Mouse (Mus musculus): ENCODE data around the gene Slc36a1. TPM values are rescaled to one million over a fixed set of nuclear protein-coding genes. Genes with fewer than 3 reads are reported as not detected.

The Slc36a1 gene
- 41.1 and 41.5 TPM in 2 replicates for polyA plus RNA-seq (2012; rRNA removed)

- Histone ChIP-seq H3K27ac (ENCODE audit: insufficient read depth, low read length) (peak within 1 kb of the TSS; percentile 24), H3K27me3 (ENCODE audit: control insufficient read depth, insufficient read depth, low read length) (no peaks in the 10 kb centered on the region), H3K4me1 (ENCODE audit: control insufficient read depth, insufficient read depth, low read length) (no peaks in the 10 kb centered on the region; the same call in 1 of the 2 replicates), H3K4me3 (replicated peaks; ENCODE audit: insufficient read depth, low read depth, low read length) (peak within 1 kb of the TSS; percentile 86)
- TF ChIP-seq CTCF (IDR thresholded peaks at IDR 0.05; ENCODE audit: borderline replicate concordance, insufficient read depth, low read depth, low read length) = peak; percentile 95
- TF ChIP-seq POLR2A (IDR thresholded peaks at IDR 0.05; ENCODE audit: borderline replicate concordance, insufficient read depth, low read length) = peak; percentile 65; the same call in 1 of the 2 replicates
- peak; percentile 93 to 96 for DNase-seq
- under 1% methylated on average over 31 of the region's 31 CpGs for WGBS
Measured at GRCm38 (mm10) chr11:55204159-55204596, at the start of gene Slc36a1. Slc36a1 (plus strand) TSS chr11:55204350.

GRCm38 (mm10) chr11:55154398-55155069 lies 49.6 kb upstream of the Slc36a1 start:
- H3K4me1 ChIP-seq (ENCODE audit: control insufficient read depth, insufficient read depth, low read length) = no peaks in the 10 kb centered on the region; the same call in 1 of the 2 replicates
- DNase-seq = no peak
- 59% methylated on average over 3 of the region's 3 CpGs for WGBS
- H3K27ac ChIP-seq (ENCODE audit: insufficient read depth, low read length) = no peak overlapping the region
- H3K4me3 ChIP-seq (replicated peaks; ENCODE audit: insufficient read depth, low read depth, low read length) = no peak overlapping the region
- H3K27me3 ChIP-seq (ENCODE audit: control insufficient read depth, insufficient read depth, low read length) = no peaks in the 10 kb centered on the region
- TF ChIP-seq CTCF (IDR thresholded peaks at IDR 0.05; ENCODE audit: borderline replicate concordance, insufficient read depth, low read depth, low read length) = no peak
- TF ChIP-seq POLR2A (IDR thresholded peaks at IDR 0.05; ENCODE audit: borderline replicate concordance, insufficient read depth, low read length) = no peak

- H3K27ac ChIP-seq (ENCODE audit: insufficient read depth, low read length) = no peak overlapping the region
- no peaks in the 10 kb centered on the region; the same call in 1 of the 2 replicates for H3K4me1 ChIP-seq (ENCODE audit: control insufficient read depth, insufficient read depth, low read length)
- WGBS = 83% methylated on average over 6 of the region's 6 CpGs
- H3K4me3 ChIP-seq (replicated peaks; ENCODE audit: insufficient read depth, low read depth, low read length) = no peak overlapping the region
- H3K27me3 ChIP-seq (ENCODE audit: control insufficient read depth, insufficient read depth, low read length) = no peaks in the 10 kb centered on the region
- TF ChIP-seq POLR2A (IDR thresholded peaks at IDR 0.05; ENCODE audit: borderline replicate concordance, insufficient read depth, low read length) (no peak), CTCF (IDR thresholded peaks at IDR 0.05; ENCODE audit: borderline replicate concordance, insufficient read depth, low read depth, low read length) (no peak)
- no peak for DNase-seq
Measured at GRCm38 (mm10) chr11:55155070-55155421, 49.1 kb upstream of the Slc36a1 start.

- no peaks in the 10 kb centered on the region for H3K4me1 ChIP-seq (ENCODE audit: control insufficient read depth, insufficient read depth, low read length)
- no peaks in the 10 kb centered on the region for H3K27me3 ChIP-seq (ENCODE audit: control insufficient read depth, insufficient read depth, low read length)
- no peak overlapping the region for H3K27ac ChIP-seq (ENCODE audit: insufficient read depth, low read length)
- TF ChIP-seq CTCF (IDR thresholded peaks at IDR 0.05; ENCODE audit: borderline replicate concordance, insufficient read depth, low read depth, low read length) (peak; percentile 70), POLR2A (IDR thresholded peaks at IDR 0.05; ENCODE audit: borderline replicate concordance, insufficient read depth, low read length) (no peak)
- H3K4me3 ChIP-seq (replicated peaks; ENCODE audit: insufficient read depth, low read depth, low read length) = no peak overlapping the region
- DNase-seq = peak; percentile 62 to 77
- WGBS = 55% methylated on average over 13 of the region's 13 CpGs
Measured at GRCm38 (mm10) chr11:55158785-55159359, 45.3 kb upstream of the Slc36a1 start.

- Histone ChIP-seq H3K4me1 (ENCODE audit: control insufficient read depth, insufficient read depth, low read length) (no peaks in the 10 kb centered on the region), H3K4me3 (replicated peaks; ENCODE audit: insufficient read depth, low read depth, low read length) (no peak overlapping the region), H3K27me3 (ENCODE audit: control insufficient read depth, insufficient read depth, low read length) (no peaks in the 10 kb centered on the region), H3K27ac (ENCODE audit: insufficient read depth, low read length) (no peak overlapping the region)
- no peak for TF ChIP-seq POLR2A (IDR thresholded peaks at IDR 0.05; ENCODE audit: borderline replicate concordance, insufficient read depth, low read length)
- peak; percentile 82 for TF ChIP-seq CTCF (IDR thresholded peaks at IDR 0.05; ENCODE audit: borderline replicate concordance, insufficient read depth, low read depth, low read length)
- WGBS = 56% methylated on average over 9 of the region's 9 CpGs
- peak; percentile 43 to 57 for DNase-seq
Measured at GRCm38 (mm10) chr11:55162670-55163069, 41.5 kb upstream of the Slc36a1 start.

- WGBS = 48% methylated on average over 3 of the region's 3 CpGs
- Histone ChIP-seq H3K4me3 (replicated peaks; ENCODE audit: insufficient read depth, low read depth, low read length) (no peak overlapping the region), H3K4me1 (ENCODE audit: control insufficient read depth, insufficient read depth, low read length) (no peaks in the 10 kb centered on the region), H3K27ac (ENCODE audit: insufficient read depth, low read length) (no peak overlapping the region), H3K27me3 (ENCODE audit: control insufficient read depth, insufficient read depth, low read length) (no peaks in the 10 kb centered on the region)
- peak; percentile 34 to 45 for DNase-seq
- peak; percentile 71 for TF ChIP-seq CTCF (IDR thresholded peaks at IDR 0.05; ENCODE audit: borderline replicate concordance, insufficient read depth, low read depth, low read length)
- TF ChIP-seq POLR2A (IDR thresholded peaks at IDR 0.05; ENCODE audit: borderline replicate concordance, insufficient read depth, low read length) = no peak
Measured at GRCm38 (mm10) chr11:55164723-55165122, 39.4 kb upstream of the Slc36a1 start.

- Histone ChIP-seq H3K4me1 (ENCODE audit: control insufficient read depth, insufficient read depth, low read length) (no peaks in the 10 kb centered on the region), H3K27ac (ENCODE audit: insufficient read depth, low read length) (no peak overlapping the region), H3K4me3 (replicated peaks; ENCODE audit: insufficient read depth, low read depth, low read length) (no peak overlapping the region), H3K27me3 (ENCODE audit: control insufficient read depth, insufficient read depth, low read length) (no peaks in the 10 kb centered on the region)
- WGBS = 93% methylated on average over 7 of the region's 7 CpGs
- no peak for DNase-seq
- TF ChIP-seq POLR2A (IDR thresholded peaks at IDR 0.05; ENCODE audit: borderline replicate concordance, insufficient read depth, low read length) (no peak), CTCF (IDR thresholded peaks at IDR 0.05; ENCODE audit: borderline replicate concordance, insufficient read depth, low read depth, low read length) (no peak)
Measured at GRCm38 (mm10) chr11:55165748-55166147, 38.4 kb upstream of the Slc36a1 start.

- TF ChIP-seq POLR2A (IDR thresholded peaks at IDR 0.05; ENCODE audit: borderline replicate concordance, insufficient read depth, low read length) (no peak), CTCF (IDR thresholded peaks at IDR 0.05; ENCODE audit: borderline replicate concordance, insufficient read depth, low read depth, low read length) (no peak)
- WGBS = 89% methylated on average over 4 of the region's 4 CpGs
- no peak overlapping the region for H3K27ac ChIP-seq (ENCODE audit: insufficient read depth, low read length)
- no peak for DNase-seq
- H3K4me1 ChIP-seq (ENCODE audit: control insufficient read depth, insufficient read depth, low read length) = no peaks in the 10 kb centered on the region
- H3K27me3 ChIP-seq (ENCODE audit: control insufficient read depth, insufficient read depth, low read length) = no peaks in the 10 kb centered on the region; the same call in 1 of the 2 replicates
- H3K4me3 ChIP-seq (replicated peaks; ENCODE audit: insufficient read depth, low read depth, low read length) = no peak overlapping the region
Measured at GRCm38 (mm10) chr11:55168504-55168903, 35.6 kb upstream of the Slc36a1 start.

Data from cerebellum, adult 2 months (tissue).